Mouse (Mus musculus) liver, postnatal 0 days (tissue): ENCODE data around the gene Gbp3. TPM values are rescaled to one million over a fixed set of nuclear protein-coding genes. Genes with fewer than 3 reads are reported as not detected.

ENCODE experiments used
- ATAC-seq: fragments of 200-750 bp; cut with Nextera tagmentation; 2 replicates; pipeline ENCODE4 v1.8.0; 2017; ENCODE audit warnings: mild to moderate bottlenecking, moderate library complexity
- DNase-seq: peaks from one replicate; pipeline ENCODE4 v3.0.0-alpha.2; 2016
- H3K27ac ChIP-seq: fragments of 300-500 bp; sonication (generic); 2 replicates; pipeline ENCODE4 v1.5.1; 2014; ENCODE audit warnings: antibody characterized with exemption, moderate library complexity, mild to moderate bottlenecking, low read depth
- H3K27me3 ChIP-seq: fragments of 300-500 bp; sonication (generic); 2 replicates; pipeline ENCODE4 v1.6.1; 2014; ENCODE audit warnings: low read length, control low read depth, mixed read lengths; ENCODE audit not compliant: insufficient read depth
- H3K36me3 ChIP-seq: fragments of 300-500 bp; sonication (generic); replicated peaks from 2 replicates; pipeline ENCODE4 v1.6.1; 2014; ENCODE audit warnings: mild to moderate bottlenecking, control low read depth, low read length, moderate library complexity, mixed read lengths; ENCODE audit not compliant: insufficient read depth
- H3K4me1 ChIP-seq: fragments of 300-500 bp; sonication (generic); 2 replicates; pipeline ENCODE4 v1.6.1; 2014; ENCODE audit warnings: antibody characterized with exemption, mild to moderate bottlenecking, control low read depth; ENCODE audit not compliant: insufficient read depth
- H3K4me2 ChIP-seq: fragments of 300-500 bp; sonication (generic); 2 replicates; pipeline ENCODE4 v1.6.1; 2014; ENCODE audit warnings: low read depth, mild to moderate bottlenecking, low read length, moderate library complexity, mixed read lengths
- H3K4me3 ChIP-seq: fragments of 300-500 bp; sonication (generic); 2 replicates; pipeline ENCODE4 v1.5.1; 2014; ENCODE audit warnings: low read depth, low read length
- H3K9ac ChIP-seq: fragments of 300-500 bp; sonication (generic); replicated peaks from 2 replicates; pipeline ENCODE4 v1.6.1; 2014; ENCODE audit warnings: mild to moderate bottlenecking, moderate library complexity
- H3K9me3 ChIP-seq: fragments of 300-500 bp; sonication (generic); 2 replicates; pipeline ENCODE4 v1.6.1; 2016; ENCODE audit warnings: mild to moderate bottlenecking, control low read depth, low read length, mixed read lengths
- CTCF ChIP-seq: sonication (generic); IDR thresholded peaks from 2 replicates; pipeline ENCODE4 v1.5.1; 2016; ENCODE audit warnings: antibody characterized with exemption, low read depth
- EP300 ChIP-seq: IDR thresholded peaks from 2 replicates; pipeline ENCODE4 v1.6.1; 2016; ENCODE audit warnings: antibody characterized with exemption, low read depth, mild to moderate bottlenecking
- WGBS: fragments of 180-500 bp; shearing (Covaris S2); extraction: QIAGEN DNeasy Blood & Tissue Kit; methylation state at CpG from one replicate; pipeline ENCODE4 v1.1.7; 2014; ENCODE audit not compliant: insufficient replicate concordance; 5-methylcytosine and 5-hydroxymethylcytosine counted together
- polyA plus RNA-seq: library from polyadenylated mRNA; unstranded; fragments of >200 nt; fragmentation: Nextera tagmentation; extraction: Ambion mirVana; gene quantifications from 2 replicates; pipeline ENCODE4 v1.2.1, GENCODE M21; 2015

Gene Gbp3
- polyA plus RNA-seq, 1 experiment from 2014 or later = 3.6 TPM

DNA sequence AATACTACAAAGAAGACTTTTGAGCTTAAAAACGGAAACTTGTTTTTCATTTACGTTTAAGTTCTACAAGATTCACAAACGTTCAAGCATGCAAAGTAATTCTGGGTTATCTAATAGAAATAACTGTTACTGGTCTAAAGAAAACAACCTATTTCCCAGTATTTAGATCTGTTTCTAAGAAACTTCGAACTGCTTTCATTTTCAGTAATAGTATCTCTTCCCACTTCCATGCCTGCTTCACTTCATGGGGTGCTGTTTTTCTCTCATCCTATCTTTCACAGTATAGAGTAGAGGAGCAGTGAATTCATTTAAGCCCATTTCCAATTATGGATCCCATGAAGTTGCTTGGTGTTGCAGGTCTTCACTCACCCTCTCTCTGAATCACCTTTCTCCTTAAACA is 18.5 kb downstream of the Gbp3 start:
- ATAC-seq = no peak
- TF ChIP-seq CTCF (no peak), EP300 (no peak)
- Histone ChIP-seq H3K9ac (no peak overlapping the region), H3K9me3 (no peaks in the 10 kb centered on the region), H3K4me2 (no peak overlapping the region), H3K36me3 (no peaks in the 10 kb centered on the region), H3K27ac (no peak overlapping the region), H3K27me3 (no peaks in the 10 kb centered on the region), H3K4me1 (no peaks in the 10 kb centered on the region), H3K4me3 (no peak overlapping the region)
- WGBS = 79% methylated on average over 4 of the region's 4 CpGs
- no peak for DNase-seq

DNA sequence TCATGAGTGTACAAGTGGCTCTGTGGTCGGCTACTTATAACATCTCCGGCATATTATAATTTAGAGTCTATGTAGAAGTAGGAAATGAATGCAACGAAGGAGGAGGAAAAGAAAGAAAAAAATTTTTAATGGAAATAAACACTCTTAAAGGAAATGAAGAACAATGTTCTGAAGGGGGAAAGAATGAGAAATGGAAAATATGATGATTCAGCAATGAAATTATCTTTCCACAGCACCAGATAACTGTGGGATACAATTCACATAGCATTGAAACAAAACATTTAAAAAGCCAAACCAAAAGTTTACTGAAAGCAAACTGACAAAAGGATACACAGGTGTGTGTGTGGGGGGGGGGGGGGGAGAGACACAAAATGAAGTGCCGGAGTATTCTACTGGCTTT is 23.2 kb downstream of the Gbp3 start:
- H3K4me1 ChIP-seq = no peaks in the 10 kb centered on the region
- ATAC-seq (no peak), DNase-seq (no peak)
- H3K36me3 ChIP-seq = no peaks in the 10 kb centered on the region
- H3K4me2 ChIP-seq = no peak overlapping the region
- H3K27me3 ChIP-seq = no peaks in the 10 kb centered on the region
- WGBS = 72% methylated on average over 4 of the region's 4 CpGs
- H3K9me3 ChIP-seq = no peaks in the 10 kb centered on the region
- H3K9ac ChIP-seq = no peak overlapping the region
- H3K27ac ChIP-seq = no peak overlapping the region
- no peak overlapping the region for H3K4me3 ChIP-seq
- TF ChIP-seq CTCF (no peak), EP300 (no peak)

DNA sequence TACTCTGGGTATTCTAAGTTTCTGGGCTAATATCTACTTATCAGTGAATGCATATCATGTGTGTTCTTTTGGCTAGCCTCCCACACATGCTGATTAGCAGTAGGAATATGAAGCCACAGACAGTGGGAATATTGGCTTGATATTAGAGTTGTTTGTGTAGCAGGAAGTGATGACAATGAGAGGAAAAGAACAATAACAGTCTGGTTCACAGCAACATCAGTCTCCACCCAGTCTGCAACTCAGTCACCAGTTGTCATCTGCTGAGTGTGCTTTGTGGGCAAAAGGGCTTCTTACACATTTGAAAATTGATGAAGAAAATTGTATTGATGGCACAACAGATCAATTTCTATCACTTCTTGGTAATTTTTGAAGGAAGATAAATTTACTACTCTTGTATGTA is 27.6 kb downstream of the Gbp3 start:
- no peak overlapping the region for H3K4me2 ChIP-seq
- H3K4me3 ChIP-seq = no peak overlapping the region
- H3K27me3 ChIP-seq = no peaks in the 10 kb centered on the region
- no peaks in the 10 kb centered on the region for H3K4me1 ChIP-seq
- no peak for DNase-seq
- no peaks in the 10 kb centered on the region for H3K36me3 ChIP-seq
- ATAC-seq = no peak
- H3K27ac ChIP-seq = no peak overlapping the region
- TF ChIP-seq CTCF (no peak), EP300 (no peak)
- H3K9ac ChIP-seq = no peak overlapping the region
- no peaks in the 10 kb centered on the region for H3K9me3 ChIP-seq

DNA sequence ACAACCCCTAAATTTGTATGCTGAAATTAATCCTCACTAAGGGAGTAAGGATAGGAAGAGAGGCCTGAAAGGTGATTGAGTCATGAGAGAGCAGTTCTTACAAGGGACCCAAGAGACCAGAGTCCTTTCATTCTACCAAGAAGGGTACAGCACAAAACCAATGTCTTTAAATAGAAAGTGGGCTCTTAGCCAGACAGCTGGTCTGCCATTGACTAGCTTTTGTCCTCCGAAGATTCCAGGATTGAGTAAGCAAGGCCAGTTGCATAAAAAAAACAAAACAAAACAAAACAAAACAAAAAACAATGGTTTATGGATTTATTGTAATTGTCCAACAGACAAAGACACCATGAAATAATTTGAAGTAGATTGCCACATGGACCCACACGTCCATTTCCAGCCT is 29.1 kb downstream of the Gbp3 start:
- no peak overlapping the region for H3K4me2 ChIP-seq
- 78% methylated on average over 2 of the region's 2 CpGs for whole genome bisulfite sequencing
- ATAC-seq (no peak), DNase-seq (no peak)
- no peak overlapping the region for H3K9ac ChIP-seq
- no peaks in the 10 kb centered on the region for H3K27me3 ChIP-seq
- H3K4me3 ChIP-seq = no peak overlapping the region
- H3K36me3 ChIP-seq = no peaks in the 10 kb centered on the region
- H3K27ac ChIP-seq = no peak overlapping the region
- no peak for TF ChIP-seq CTCF
- no peak for TF ChIP-seq EP300
- H3K4me1 ChIP-seq = no peaks in the 10 kb centered on the region
- no peaks in the 10 kb centered on the region for H3K9me3 ChIP-seq

DNA sequence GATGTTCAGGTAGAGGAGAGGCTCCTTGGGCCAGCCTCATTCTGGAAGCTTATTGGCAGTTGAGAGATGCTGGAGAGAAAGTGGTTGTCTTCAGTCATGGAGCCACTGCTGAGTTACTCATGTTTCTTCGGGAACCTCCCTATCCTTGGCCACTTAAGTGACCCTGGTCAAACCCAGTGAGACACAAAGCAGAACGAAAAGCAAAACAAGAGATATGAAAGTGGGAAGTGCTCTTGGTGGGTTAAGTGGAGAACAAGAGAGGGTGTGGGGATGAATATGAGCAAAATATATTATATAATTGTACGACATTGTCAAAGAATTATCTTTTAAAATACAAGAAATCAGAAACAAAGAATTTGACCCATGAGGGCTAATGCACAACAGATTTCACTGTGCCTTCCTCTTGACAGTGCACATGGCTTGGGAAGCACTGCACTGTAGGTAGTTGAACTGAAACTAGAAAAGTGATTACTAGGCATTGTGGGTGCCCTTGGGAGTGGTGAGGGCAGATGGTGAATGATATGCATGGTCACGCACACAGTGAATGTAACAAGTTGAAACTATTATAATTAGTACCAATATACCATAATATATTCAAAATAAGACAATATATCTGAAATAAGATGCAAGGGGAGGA is 30.7 kb downstream of the Gbp3 start:
- no peak for ATAC-seq
- H3K4me2 ChIP-seq = no peak overlapping the region
- WGBS = 64% methylated on average over 4 of the region's 4 CpGs
- H3K4me1 ChIP-seq = no peaks in the 10 kb centered on the region
- no peaks in the 10 kb centered on the region for H3K27me3 ChIP-seq
- no peak overlapping the region for H3K27ac ChIP-seq
- H3K4me3 ChIP-seq = no peak overlapping the region
- H3K9ac ChIP-seq = no peak overlapping the region
- no peaks in the 10 kb centered on the region for H3K36me3 ChIP-seq
- DNase-seq = no peak
- H3K9me3 ChIP-seq = no peaks in the 10 kb centered on the region
- TF ChIP-seq EP300 = no peak
- TF ChIP-seq CTCF = no peak

DNA sequence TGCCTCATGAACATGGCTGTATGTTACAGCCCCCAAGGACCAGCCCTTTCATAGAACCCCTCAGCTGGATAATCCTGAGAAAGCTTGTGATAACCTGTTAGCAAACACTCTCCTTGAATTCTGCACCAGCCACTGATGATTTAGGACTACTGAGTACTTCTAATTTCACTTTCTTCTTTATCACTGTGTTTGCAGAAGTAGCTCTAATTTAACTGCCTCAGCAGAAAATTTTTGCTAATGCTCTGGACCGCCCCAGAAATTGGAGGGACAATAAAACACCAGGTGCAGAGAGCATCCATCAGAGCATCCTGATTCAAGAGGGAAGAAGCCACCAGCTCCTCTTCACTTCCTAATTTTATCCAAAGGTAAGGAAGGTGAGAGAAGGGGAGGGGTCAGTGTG is 34.7 kb downstream of the Gbp3 start, which contains the start of gene Gbp2b:
TSS of gene Gbp2b (plus strand) at position 301 of the 400 bp plus-strand sequence.
- 61% methylated on average over 1 of the region's 1 CpGs for WGBS
- no peak within 1 kb of the TSS for H3K4me2 ChIP-seq
- H3K9me3 ChIP-seq = no peaks in the 10 kb centered on the region
- H3K9ac ChIP-seq = no peak within 1 kb of the TSS
- H3K36me3 ChIP-seq = no peaks in the 10 kb centered on the region
- H3K4me1 ChIP-seq = no peaks in the 10 kb centered on the region
- no peak within 1 kb of the TSS for H3K27ac ChIP-seq
- DNase-seq (no peak), ATAC-seq (no peak)
- no peaks in the 10 kb centered on the region for H3K27me3 ChIP-seq
- no peak within 1 kb of the TSS for H3K4me3 ChIP-seq
- TF ChIP-seq EP300 (no peak), CTCF (no peak)

DNA sequence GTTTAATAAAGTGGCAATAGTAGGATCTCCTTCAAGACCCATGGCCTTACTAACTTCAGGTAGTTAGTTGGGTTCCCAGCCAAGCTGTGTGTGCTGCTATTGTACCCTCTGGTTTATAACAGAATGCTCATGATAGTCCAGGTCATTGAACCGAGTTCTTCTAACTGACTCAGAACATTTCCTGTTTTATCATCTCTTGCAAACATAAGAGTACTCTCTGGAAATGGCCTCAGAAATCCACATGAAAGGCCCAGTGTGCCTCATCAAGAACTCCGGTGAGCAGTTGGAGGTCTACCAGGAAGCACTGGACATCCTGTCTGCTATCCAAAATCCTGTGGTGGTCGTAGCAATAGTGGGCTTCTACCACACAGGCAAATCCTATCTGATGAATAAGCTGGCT is 38.1 kb downstream of the Gbp3 start:
- Histone ChIP-seq H3K27ac (no peak overlapping the region), H3K9ac (no peak overlapping the region), H3K36me3 (no peaks in the 10 kb centered on the region), H3K4me3 (no peak overlapping the region), H3K9me3 (no peaks in the 10 kb centered on the region), H3K27me3 (no peaks in the 10 kb centered on the region), H3K4me1 (no peaks in the 10 kb centered on the region), H3K4me2 (no peak overlapping the region)
- ATAC-seq (no peak), DNase-seq (no peak)
- WGBS = 48% methylated on average over 3 of the region's 3 CpGs
- TF ChIP-seq EP300 (no peak), CTCF (no peak)
